Mouse (Mus musculus) ovary, postnatal 14 days (tissue): ENCODE measurements around the gene Ttll5.

Source experiments
- DNase-seq: peaks from one replicate; pipeline ENCODE4 v3.0.0; 2022; ENCODE audit warnings: low spot score

Gene Ttll5

GRCm38 (mm10) chr12:85839371-85840000, 15.0 kb downstream of the Ttll5 start:
- no peak for DNase-seq

DNA sequence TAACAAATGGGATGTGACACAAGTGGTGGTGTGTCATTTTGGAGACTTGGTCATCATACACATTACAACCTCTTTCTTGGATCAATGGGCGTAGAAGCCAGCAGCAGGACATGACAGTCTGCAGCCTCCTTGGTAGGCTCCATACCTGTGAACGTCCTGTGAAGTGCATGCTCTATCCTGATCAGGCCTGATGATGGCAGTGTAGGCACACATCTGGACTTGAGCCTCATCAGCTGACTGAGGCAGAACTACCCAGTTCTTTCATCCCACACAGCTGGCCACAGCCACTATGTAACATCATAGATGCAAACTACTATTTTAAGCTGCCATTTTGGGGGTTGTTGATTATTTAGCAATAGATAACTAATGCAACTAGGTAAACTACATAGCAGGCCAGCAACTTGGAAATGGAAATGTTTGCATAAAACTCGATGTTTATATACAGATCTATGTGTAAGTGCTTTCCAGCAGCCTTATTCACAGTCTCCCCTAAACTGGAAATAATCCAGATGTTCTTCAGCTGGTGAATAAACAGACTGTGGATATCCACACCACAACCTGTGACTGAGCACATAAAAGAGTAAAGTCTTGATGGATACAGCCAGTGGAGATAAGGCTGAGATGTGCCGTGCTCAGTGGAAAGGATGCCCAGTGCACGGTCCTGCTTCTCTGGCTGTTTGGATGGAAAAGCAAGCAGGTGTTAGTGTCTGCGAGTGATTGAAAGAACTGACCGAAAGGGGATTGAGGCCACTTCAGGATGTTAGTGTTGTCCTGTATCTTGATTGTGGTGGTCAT, 23.9 kb downstream of the Ttll5 start:
- DNase-seq = peak; percentile 53

- DNase-seq = no peak
Measured at GRCm38 (mm10) chr12:85850661-85851060, 26.2 kb downstream of the Ttll5 start.

DNA sequence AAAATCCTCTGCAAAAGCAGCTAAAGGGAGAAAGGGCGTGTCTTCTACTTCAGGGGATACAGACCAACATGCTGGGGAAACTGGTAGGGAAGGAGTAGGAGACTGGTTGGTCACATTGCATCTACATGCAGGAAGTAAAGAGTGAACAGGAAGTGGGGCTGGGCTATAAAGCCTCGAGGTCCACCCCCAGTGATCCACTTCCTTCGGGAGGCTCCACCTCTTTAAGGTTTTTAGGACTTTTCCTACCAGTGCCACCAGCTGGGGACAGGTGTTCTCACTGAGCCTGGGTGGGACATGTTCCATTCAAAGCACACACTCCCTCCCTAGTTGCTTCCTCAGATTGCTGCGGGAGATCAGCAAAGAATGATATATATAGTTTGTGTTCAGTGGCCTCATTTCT, 29.4 kb downstream of the Ttll5 start:
- no peak for DNase-seq

GRCm38 (mm10) chr12:85854271-85854670, 29.8 kb downstream of the Ttll5 start:
- DNase-seq = no peak

GRCm38 (mm10) chr12:85857300-85857699, 32.8 kb downstream of the Ttll5 start:
- no peak for DNase-seq

DNA sequence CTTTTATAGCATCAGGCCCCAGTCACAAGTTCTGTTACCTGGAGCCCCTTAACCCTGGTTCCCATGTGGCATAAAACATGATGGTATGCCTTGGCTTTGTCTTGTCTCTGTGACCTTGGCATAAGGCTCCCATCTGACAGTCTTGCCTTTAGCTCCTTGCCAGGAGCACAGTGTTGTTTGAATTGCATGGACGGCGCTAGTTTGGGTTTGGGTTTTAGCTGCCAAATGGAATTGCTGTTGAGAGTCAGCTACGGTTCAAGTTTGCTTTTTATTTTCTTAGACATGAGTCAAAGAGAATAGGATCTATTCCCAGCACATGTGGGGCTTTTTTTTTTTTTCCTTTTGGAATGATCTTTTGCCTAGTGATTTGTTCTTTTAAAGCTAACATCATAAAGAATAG, 34.7 kb downstream of the Ttll5 start:
- DNase-seq = no peak

GRCm38 (mm10) chr12:85859511-85860189, 35.2 kb downstream of the Ttll5 start:
- peak; percentile 39 for DNase-seq

GRCm38 (mm10) chr12:85862514-85862913, 38.1 kb downstream of the Ttll5 start:
- DNase-seq = peak; percentile 23

- DNase-seq = no peak
Measured at GRCm38 (mm10) chr12:85865526-85865925, 41.1 kb downstream of the Ttll5 start.

DNA sequence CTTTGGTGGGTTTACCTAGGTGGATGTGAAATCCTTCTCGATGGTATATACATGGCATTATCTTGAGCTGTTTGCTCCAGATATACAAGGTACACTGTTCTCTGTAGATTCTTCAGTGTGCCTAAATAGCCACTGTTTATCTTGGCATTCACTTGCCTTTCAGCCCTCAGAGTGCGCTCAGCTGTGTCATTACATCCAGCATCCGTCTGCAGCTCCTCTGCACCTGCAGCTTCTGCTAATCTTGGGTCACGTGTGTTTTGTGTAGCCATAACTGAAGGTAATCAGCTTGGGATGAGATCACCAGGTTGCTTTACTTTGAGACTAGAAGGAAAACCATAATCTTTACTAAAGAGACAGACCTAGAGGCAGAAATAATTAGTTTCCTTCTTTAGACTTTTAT, 42.2 kb downstream of the Ttll5 start:
- DNase-seq = no peak

DNA sequence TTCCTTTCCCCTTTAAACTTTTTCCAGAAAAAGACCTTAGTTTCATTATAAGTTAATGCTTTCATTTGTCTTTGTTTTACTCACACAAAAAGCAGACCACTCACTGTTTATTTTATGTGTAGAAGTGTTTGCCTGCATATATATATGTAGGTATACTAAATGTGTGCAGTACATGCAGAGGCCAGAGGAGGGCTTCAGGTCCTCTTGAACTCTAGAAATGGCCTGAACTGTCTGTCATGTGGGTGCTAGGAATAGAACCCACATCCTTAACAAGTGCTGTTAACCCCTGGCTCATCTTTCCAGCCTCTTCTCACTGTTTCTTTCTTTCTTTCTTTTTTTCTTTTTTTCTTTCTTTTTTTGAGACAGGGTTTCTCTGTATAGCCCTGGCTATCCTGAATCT, 42.7 kb downstream of the Ttll5 start:
- no peak for DNase-seq

DNA sequence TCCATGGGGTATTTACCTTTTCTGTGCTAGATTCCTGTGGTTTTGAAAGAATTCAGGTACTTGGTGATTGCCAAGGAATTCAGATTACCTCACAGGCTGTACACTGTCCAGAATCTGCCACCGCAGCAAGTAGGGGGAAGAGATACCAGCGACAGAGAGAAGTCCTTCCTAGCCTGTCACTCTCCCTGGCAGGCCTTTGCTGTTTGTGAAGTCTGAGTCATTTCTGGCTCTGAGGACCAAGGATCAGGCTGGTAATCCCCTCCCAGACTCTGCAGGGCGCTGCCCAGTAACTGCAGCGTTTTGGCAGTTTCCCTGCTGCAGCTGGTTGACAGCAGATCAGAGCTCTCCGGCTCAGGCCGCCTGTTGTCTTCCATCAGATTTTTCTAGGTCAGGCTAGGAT, 45.0 kb downstream of the Ttll5 start:
- no peak for DNase-seq

DNA sequence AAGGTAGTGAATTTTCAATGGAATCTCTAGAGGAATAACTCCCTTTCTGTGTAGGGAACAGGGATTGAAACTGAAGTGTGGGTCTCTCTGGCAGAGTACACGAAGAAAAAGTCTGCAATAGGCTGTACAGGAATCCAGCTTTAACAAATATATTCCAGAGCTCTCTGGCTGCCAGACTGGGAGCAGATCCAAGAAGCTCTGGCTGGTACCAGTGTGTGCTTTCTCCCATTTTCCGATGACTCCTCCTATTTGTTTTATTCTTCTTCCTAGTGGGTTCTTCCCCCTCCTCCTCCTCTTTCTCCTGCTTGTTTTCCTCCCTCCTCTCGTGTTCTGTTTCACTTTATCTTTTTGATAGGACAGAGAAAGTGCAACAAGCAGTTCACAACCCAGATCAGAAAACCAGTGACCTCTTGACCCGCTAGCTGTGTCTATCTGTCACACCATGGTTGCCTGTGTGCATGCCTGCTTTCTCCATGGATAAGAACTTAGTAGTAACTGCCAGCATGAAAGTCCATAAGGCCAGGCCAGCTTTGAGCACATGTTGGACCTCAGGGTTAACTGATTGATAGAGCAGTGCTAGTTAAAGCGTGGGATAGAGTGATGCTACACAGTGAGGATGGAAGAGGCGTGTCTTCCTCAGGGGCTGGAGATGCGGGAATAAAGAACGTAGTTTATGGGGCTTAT, 55.3 kb downstream of the Ttll5 start:
- DNase-seq = peak; percentile 30

DNA sequence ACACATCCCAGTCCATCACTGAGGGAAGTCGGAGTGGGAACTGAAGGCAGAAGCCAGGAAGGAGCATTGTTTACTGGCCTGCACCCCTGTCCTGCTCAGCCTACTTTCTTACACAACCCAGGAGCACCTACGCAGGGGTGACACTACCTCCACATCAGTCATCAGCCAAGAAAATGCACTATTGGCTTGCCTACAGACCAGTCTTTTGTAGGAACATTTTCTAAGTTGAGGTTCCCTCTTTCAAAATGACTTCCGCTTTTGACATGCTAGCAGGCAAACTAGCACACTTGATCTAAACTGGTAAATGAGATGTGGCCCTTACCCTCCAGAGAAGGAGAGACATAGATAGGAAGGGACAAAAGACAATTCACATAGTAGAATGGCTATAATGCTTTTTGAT, 60.6 kb downstream of the Ttll5 start:
- no peak for DNase-seq

DNA sequence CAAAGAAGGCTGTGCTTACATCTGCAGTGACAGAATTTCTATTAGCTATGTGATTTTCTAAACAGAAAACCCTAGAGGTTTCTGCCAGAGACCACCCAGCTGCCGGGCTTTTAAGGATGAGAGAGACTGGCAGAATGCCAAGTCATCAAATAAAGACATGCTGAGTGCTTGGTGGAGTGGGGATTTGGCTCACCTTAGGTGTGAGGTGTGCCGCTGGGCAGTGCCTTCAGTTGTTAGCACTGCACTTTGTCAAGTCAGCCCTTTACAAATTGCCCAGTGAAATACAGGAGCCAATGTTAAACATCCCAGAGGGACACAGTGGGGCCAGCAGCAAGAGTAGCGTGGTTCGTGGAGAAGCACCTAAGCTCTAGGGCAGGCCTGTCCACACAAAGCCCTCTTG, 65.6 kb downstream of the Ttll5 start:
- DNase-seq = no peak

GRCm38 (mm10) chr12:85903986-85904385, 79.5 kb downstream of the Ttll5 start:
- no peak for DNase-seq

DNA sequence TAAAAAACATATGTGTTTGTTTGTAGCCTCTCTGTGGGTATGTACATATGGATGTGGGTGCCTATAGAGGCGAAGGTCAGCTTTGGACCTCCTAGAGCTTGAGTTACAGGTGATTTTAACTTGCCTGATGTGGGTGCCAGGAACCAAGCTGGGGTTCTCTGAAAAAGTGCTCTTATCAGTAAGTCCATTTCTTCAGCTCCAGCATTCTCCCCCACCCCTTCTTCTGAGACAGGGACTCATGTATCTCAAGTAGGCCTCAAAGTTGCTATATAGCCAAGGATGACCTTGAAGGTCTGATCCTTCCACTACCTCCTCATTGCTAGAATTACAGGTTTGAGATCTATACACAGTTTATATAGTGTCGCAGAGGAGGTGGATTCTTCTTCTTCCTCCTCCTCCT, 81.2 kb downstream of the Ttll5 start:
- DNase-seq = no peak

GRCm38 (mm10) chr12:85907896-85908295, 83.4 kb downstream of the Ttll5 start:
- DNase-seq = no peak

- no peak for DNase-seq
Measured at GRCm38 (mm10) chr12:85910811-85911210, 86.4 kb downstream of the Ttll5 start.

DNA sequence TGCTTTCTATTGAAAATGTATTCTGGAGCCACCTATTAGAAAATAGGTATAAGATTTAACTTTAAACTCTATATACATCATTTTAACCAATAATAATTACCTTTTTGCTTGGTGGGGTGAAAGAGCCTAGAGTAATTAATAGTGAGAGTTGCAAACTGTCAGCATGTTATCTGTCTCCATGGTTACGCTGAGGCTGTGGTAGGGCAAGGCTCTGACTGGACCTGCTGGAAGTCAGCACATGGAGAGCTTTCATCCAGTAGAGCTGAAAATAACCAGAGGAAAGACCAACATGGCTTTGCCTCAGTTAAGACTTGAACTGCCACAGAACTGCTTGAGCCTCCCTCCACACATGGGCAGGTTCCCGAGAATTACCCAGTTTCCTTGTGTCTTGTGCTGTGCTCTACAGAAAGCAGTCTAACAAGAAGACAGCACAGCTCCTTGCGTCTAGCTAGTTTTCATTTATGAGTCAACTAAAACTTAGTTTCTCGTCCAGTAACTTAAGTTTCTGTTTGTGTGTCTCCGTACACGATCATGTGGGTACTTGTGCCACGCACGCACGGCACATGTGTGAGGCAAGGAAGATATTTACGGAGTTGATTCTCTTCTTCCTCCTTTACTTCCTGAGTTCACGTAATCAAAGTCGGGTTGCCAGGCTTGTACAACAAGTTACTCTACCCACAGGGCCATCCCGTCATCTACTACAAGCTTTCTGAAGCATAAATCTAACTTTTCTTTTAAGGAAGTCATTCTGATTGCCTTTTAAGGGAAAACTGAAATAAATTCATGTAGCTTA, 88.4 kb downstream of the Ttll5 start:
- DNase-seq = no peak

DNA sequence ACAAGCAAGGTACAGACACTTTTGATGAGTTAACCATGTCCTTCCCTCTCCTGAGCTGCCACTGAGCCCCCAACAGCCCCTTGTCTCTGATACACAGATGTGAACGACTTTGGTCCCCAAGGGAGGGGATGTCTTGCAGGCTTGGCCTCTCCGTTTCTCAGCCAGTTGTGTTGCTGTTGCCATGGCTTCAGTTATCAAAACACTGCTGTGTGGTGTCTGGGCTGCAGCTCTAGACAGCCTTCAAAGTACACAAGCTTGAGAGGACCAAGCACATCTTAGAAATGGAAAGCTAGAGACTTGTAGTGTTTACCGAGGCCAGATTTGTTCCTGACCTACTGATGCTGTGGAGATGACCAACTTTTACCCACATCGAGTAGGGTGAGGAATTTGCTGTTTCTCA, 102.4 kb downstream of the Ttll5 start:
- no peak for DNase-seq
